Mouse (Mus musculus) forebrain, embryonic 14.5 days (tissue): Measurements from ENCODE around the gene Tmem132c. TPM values are rescaled to one million over a fixed set of nuclear protein-coding genes. Genes with fewer than 3 reads are reported as not detected.
A peak's percentile ranks its signal among the peaks of the same experiment; 100 is the strongest.

Source experiments
- ATAC-seq: fragments of 200-750 bp; cut with Nextera tagmentation; 2 replicates; pipeline ENCODE4 v1.8.0; 2017; ENCODE audit warnings: mild to moderate bottlenecking, moderate library complexity
- DNase-seq: peaks from one replicate; pipeline ENCODE4 v3.0.0-alpha.2; 2015; ENCODE audit warnings: low spot score
- H3K27ac ChIP-seq: fragments of 300-500 bp; sonication (generic); 2 replicates; pipeline ENCODE4 v1.5.1; 2014; ENCODE audit warnings: low read depth, mild to moderate bottlenecking, control low read depth, low read length, moderate library complexity
- H3K27me3 ChIP-seq: fragments of 300-500 bp; sonication (generic); replicated peaks from 2 replicates; pipeline ENCODE4 v1.6.1; 2014; ENCODE audit warnings: low read length, control low read depth, mixed read lengths; ENCODE audit not compliant: control insufficient read depth, insufficient read depth
- H3K36me3 ChIP-seq: fragments of 300-500 bp; sonication (generic); 2 replicates; pipeline ENCODE4 v1.6.1; 2014; ENCODE audit warnings: low read length, control low read depth; ENCODE audit not compliant: control insufficient read depth, insufficient read depth
- H3K4me1 ChIP-seq: fragments of 300-500 bp; sonication (generic); 2 replicates; pipeline ENCODE4 v1.6.1; 2014; ENCODE audit warnings: antibody characterized with exemption, low read length, control low read depth; ENCODE audit not compliant: control insufficient read depth, insufficient read depth
- H3K4me2 ChIP-seq: fragments of 300-500 bp; sonication (generic); 2 replicates; pipeline ENCODE4 v1.6.1; 2014; ENCODE audit warnings: mild to moderate bottlenecking, control low read depth, low read length
- H3K4me3 ChIP-seq: fragments of 300-500 bp; sonication (generic); 2 replicates; pipeline ENCODE4 v1.5.1; 2014; ENCODE audit warnings: low read depth, low read length, control low read depth
- H3K9ac ChIP-seq: fragments of 300-500 bp; sonication (generic); 2 replicates; pipeline ENCODE4 v1.6.1; 2014; ENCODE audit warnings: mild to moderate bottlenecking, low read length, control low read depth, moderate library complexity
- H3K9me3 ChIP-seq: fragments of 300-500 bp; sonication (generic); replicated peaks from 2 replicates; pipeline ENCODE4 v1.6.1; 2016; ENCODE audit warnings: low read length, control low read depth, mixed read lengths; ENCODE audit not compliant: control insufficient read depth
- WGBS: fragments of 180-500 bp; shearing (Covaris S2); extraction: QIAGEN DNeasy Blood & Tissue Kit; methylation state at CpG from one replicate; pipeline ENCODE4 v1.1.7; 2014; 5-methylcytosine and 5-hydroxymethylcytosine counted together
- polyA plus RNA-seq: library from polyadenylated mRNA; unstranded; fragments of >200 nt; fragmentation: Nextera tagmentation; extraction: Ambion mirVana; gene quantifications from 2 replicates; pipeline ENCODE4 v1.2.1, GENCODE M21; 2014

Tmem132c gene
- polyA plus RNA-seq, 1 experiment from 2014 or later: 6.5 TPM

- no peaks in the 10 kb centered on the region for H3K4me1 ChIP-seq
- no peak overlapping the region for H3K27ac ChIP-seq
- no peaks in the 10 kb centered on the region for H3K9me3 ChIP-seq
- H3K4me2 ChIP-seq: no peak overlapping the region
- ATAC-seq: no peak
- no peaks in the 10 kb centered on the region for H3K27me3 ChIP-seq
- H3K4me3 ChIP-seq: no peak overlapping the region
- 79% methylated on average over 9 of the region's 9 CpGs for WGBS
- DNase-seq: no peak
- no peaks in the 10 kb centered on the region for H3K36me3 ChIP-seq
- H3K9ac ChIP-seq: no peak overlapping the region
Observed at GRCm38 (mm10) chr5:127515960-127516359, 274.4 kb downstream of the Tmem132c start.

DNA sequence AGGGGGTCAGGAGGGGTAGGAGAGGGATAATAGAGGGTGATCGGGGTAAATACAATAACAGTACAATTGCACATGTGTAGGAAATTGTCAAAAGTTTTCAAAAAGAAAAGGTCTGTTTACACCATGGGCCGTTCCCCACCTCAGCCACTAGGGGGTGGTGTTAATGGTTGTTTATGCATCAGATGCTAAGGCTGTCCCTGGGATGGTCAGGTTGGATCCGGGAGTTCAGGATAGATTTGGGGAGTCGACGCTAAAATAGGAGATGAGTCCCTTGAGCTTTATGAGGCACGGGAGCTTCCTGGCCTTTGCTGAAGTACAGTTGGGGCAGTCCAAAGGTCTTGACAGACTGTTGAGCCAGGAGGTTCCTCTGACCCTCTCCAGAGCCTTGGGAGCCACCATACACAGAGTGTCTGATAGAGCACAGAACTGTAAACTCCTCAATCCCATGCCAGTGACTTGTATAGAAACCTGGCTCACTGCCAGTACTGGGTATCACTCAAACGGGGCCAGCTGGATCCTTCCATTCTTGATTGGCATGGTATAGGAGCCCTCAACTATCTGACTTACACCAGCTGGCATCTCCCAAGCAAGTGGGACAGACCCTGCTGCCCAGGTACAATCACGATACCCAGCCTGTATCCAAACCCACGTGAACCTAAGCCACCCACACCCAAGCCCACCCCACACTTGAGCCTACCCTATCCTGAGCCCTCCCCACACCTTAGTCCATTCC lies 281.3 kb downstream of the Tmem132c start:
- Histone ChIP-seq H3K9me3 (no peaks in the 10 kb centered on the region), H3K4me3 (no peak overlapping the region), H3K27ac (peak overlapping the region; percentile 4; the same call in 1 of the 2 replicates), H3K27me3 (no peaks in the 10 kb centered on the region), H3K9ac (no peak overlapping the region), H3K36me3 (no peaks in the 10 kb centered on the region), H3K4me1 (0 out of 2 replicates have a peak, but pooled peaks cover 2% of the 10 kb centered on the region), H3K4me2 (no peak overlapping the region)
- ATAC-seq (peak; percentile 84), DNase-seq (peak; percentile 81)
- 58% methylated on average over 9 of the region's 9 CpGs for WGBS

- DNase-seq: no peak
- Histone ChIP-seq H3K9me3 (no peaks in the 10 kb centered on the region), H3K9ac (no peak overlapping the region), H3K36me3 (no peaks in the 10 kb centered on the region), H3K27ac (no peak overlapping the region), H3K4me1 (0 out of 2 replicates have a peak, but pooled peaks cover 2% of the 10 kb centered on the region), H3K4me2 (no peak overlapping the region), H3K4me3 (no peak overlapping the region), H3K27me3 (no peaks in the 10 kb centered on the region)
- ATAC-seq: no peak
- WGBS: 84% methylated on average over 10 of the region's 10 CpGs
Observed at GRCm38 (mm10) chr5:127527344-127527974, 285.9 kb downstream of the Tmem132c start.

- no peak overlapping the region for H3K9ac ChIP-seq
- 78% methylated on average over 2 of the region's 2 CpGs for WGBS
- H3K27me3 ChIP-seq: no peaks in the 10 kb centered on the region
- no peak overlapping the region for H3K4me3 ChIP-seq
- no peaks in the 10 kb centered on the region for H3K9me3 ChIP-seq
- no peak overlapping the region for H3K4me2 ChIP-seq
- DNase-seq (no peak), ATAC-seq (no peak)
- no peaks in the 10 kb centered on the region for H3K4me1 ChIP-seq
- no peaks in the 10 kb centered on the region for H3K36me3 ChIP-seq
- no peak overlapping the region for H3K27ac ChIP-seq
Observed at GRCm38 (mm10) chr5:127537508-127537907, 295.9 kb downstream of the Tmem132c start.

DNA sequence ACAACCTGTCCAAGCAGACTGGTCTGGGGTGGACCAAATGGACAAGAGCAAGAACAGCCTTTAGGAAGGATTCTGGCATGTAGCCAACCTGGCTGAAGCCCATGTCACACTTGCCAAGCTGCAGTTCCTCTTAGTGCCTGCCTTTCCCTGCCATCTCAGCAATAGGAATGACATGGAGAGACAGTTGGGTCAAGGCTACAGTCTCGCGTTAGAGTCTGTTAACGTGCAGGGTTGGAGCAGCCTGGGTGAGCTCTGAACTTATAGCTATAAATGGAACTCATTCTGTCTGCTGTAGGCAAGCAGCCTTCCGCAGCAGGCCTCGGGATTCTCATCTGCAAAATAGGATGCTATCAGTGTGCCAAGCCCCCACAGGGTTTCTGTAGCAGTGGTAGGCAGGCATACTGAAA lies 305.0 kb downstream of the Tmem132c start:
- 87% methylated on average over 5 of the region's 5 CpGs for WGBS
- DNase-seq: peak; percentile 28

GRCm38 (mm10) chr5:127548136-127548535 lies 306.5 kb downstream of the Tmem132c start:
- no peaks in the 10 kb centered on the region for H3K27me3 ChIP-seq
- no peak overlapping the region for H3K4me2 ChIP-seq
- ATAC-seq (no peak), DNase-seq (no peak)
- no peaks in the 10 kb centered on the region for H3K36me3 ChIP-seq
- 71% methylated on average over 2 of the region's 2 CpGs for WGBS
- no peaks in the 10 kb centered on the region for H3K4me1 ChIP-seq
- no peak overlapping the region for H3K4me3 ChIP-seq
- no peak overlapping the region for H3K27ac ChIP-seq
- H3K9ac ChIP-seq: no peak overlapping the region
- H3K9me3 ChIP-seq: no peaks in the 10 kb centered on the region

More for the DNA sequence above, 305.0 kb downstream of the Tmem132c start:
- ATAC-seq: no peak
- H3K9me3 ChIP-seq: no peaks in the 10 kb centered on the region
- H3K27me3 ChIP-seq: no peaks in the 10 kb centered on the region
- no peak overlapping the region for H3K4me3 ChIP-seq
- no peak overlapping the region for H3K9ac ChIP-seq
- no peak overlapping the region for H3K4me2 ChIP-seq
- H3K27ac ChIP-seq: no peak overlapping the region
- no peaks in the 10 kb centered on the region for H3K4me1 ChIP-seq
- H3K36me3 ChIP-seq: no peaks in the 10 kb centered on the region

DNA sequence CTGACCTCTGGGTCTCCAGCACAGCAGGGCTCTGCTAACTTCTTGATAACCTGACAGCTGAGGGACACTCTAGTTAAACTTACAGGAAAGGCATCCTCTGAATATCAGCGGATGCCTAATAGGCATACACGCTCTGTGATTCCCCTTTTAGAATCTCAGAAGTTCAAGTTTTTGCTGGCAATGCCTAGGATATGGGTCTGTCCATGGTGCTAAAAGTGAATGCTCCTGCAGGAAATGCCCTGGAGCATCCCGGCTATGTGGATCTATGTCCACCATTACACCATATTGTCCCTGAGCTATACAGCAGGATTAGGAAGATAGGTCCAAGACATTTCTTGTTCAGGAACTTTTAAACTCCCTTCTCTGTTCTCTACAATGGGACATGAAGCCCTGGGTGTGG lies 319.5 kb downstream of the Tmem132c start:
- WGBS: 88% methylated on average over 3 of the region's 3 CpGs
- ATAC-seq: no peak
- H3K4me3 ChIP-seq: no peak overlapping the region
- H3K4me2 ChIP-seq: no peak overlapping the region
- H3K27me3 ChIP-seq: no peaks in the 10 kb centered on the region
- no peaks in the 10 kb centered on the region for H3K4me1 ChIP-seq
- no peak overlapping the region for H3K9ac ChIP-seq
- no peaks in the 10 kb centered on the region for H3K9me3 ChIP-seq
- no peak overlapping the region for H3K27ac ChIP-seq
- no peaks in the 10 kb centered on the region for H3K36me3 ChIP-seq
- DNase-seq: no peak

- Histone ChIP-seq H3K27ac (no peak overlapping the region), H3K4me3 (no peak overlapping the region), H3K9me3 (no peaks in the 10 kb centered on the region), H3K4me2 (no peak overlapping the region), H3K36me3 (no peaks in the 10 kb centered on the region), H3K4me1 (no peaks in the 10 kb centered on the region), H3K27me3 (no peaks in the 10 kb centered on the region), H3K9ac (no peak overlapping the region)
- ATAC-seq: no peak
- no peak for DNase-seq
- WGBS: 49% methylated on average over 6 of the region's 6 CpGs
Observed at GRCm38 (mm10) chr5:127567165-127567741, 325.6 kb downstream of the Tmem132c start.

GRCm38 (mm10) chr5:127577419-127577818 lies 335.8 kb downstream of the Tmem132c start:
- ATAC-seq (no peak), DNase-seq (no peak)
- H3K4me1 ChIP-seq: no peaks in the 10 kb centered on the region
- no peaks in the 10 kb centered on the region for H3K36me3 ChIP-seq
- 57% methylated on average over 8 of the region's 8 CpGs for WGBS
- H3K4me2 ChIP-seq: no peak overlapping the region
- no peak overlapping the region for H3K4me3 ChIP-seq
- H3K9me3 ChIP-seq: no peaks in the 10 kb centered on the region
- H3K9ac ChIP-seq: no peak overlapping the region
- H3K27ac ChIP-seq: no peak overlapping the region
- H3K27me3 ChIP-seq: no peaks in the 10 kb centered on the region
